Mouse (Mus musculus): Measurements from ENCODE around the gene Ppp6r2. TPM values are rescaled to one million over a fixed set of nuclear protein-coding genes. Genes with fewer than 3 reads are reported as not detected.

Ppp6r2 gene
- 5.8 TPM for polyA plus RNA-seq (2017; shearing (Covaris generic))

GRCm38 (mm10) chr15:89210915-89211715 is at the start of gene Ppp6r2:
Ppp6r2 (plus strand) TSS chr15:89211553.

GRCm38 (mm10) chr15:89180571-89181229 is 30.7 kb upstream of the Ppp6r2 start, which contains the start of gene Plxnb2:
Plxnb2 (minus strand) TSS chr15:89180788.

DNA sequence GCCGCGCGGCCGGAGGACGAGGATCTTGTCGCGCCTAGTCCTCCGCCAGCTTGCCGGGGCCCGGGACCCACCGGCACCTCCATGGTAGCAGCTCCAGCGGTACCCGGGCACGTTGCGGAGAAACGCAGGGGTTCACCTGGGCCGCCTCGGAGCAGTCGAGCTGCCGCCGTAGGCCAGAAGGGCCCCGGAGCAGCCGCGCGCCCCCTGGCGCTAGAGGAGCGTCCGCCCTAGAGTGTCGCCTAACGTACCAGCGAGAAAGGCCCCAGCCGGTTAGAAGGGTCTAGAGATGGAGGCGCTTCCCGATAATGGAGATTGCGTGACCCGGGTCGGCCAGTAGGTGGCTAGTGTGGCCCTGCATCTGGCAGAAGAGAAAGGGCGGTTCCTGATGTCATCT is 15.0 kb upstream of the Ppp6r2 start, which contains the start of gene Dennd6b:
TSS of gene Dennd6b (minus strand) at position 184 of the 394 bp plus-strand sequence.

GRCm38 (mm10) chr15:89315190-89315731 is 103.9 kb downstream of the Ppp6r2 start, which contains the start of gene Sbf1:
Sbf1 (minus strand) TSS chr15:89315311.

GRCm38 (mm10) chr15:89322670-89323522 is 111.5 kb downstream of the Ppp6r2 start, which contains the start of gene Adm2:
Adm2 (plus strand) TSS chr15:89322720.

GRCm38 (mm10) chr15:89334271-89334670 is 122.9 kb downstream of the Ppp6r2 start, which contains the start of gene Miox:
Miox (plus strand) TSS chr15:89334398.

Other genes starting within 250 kb of the Ppp6r2 start
- not detected for gene Mlc1, start 232.5 kb upstream of the Ppp6r2 start, polyA plus RNA-seq (2017; shearing (Covaris generic))
- not detected for gene Mov10l1, start 228.6 kb upstream of the Ppp6r2 start, polyA plus RNA-seq (2017; shearing (Covaris generic))
- gene Panx2, start 151.8 kb upstream of the Ppp6r2 start, polyA plus RNA-seq (2017; shearing (Covaris generic)) = not detected
- 48.7 TPM for gene Trabd, start 136.4 kb upstream of the Ppp6r2 start, polyA plus RNA-seq (2017; shearing (Covaris generic))
- 4.5 TPM for gene Selenoo, start 122.5 kb upstream of the Ppp6r2 start, polyA plus RNA-seq (2017; shearing (Covaris generic))
- 34.3 TPM for gene Tubgcp6, start 88.4 kb upstream of the Ppp6r2 start, polyA plus RNA-seq (2017; shearing (Covaris generic))
- 65.7 TPM for gene Hdac10, start 82.9 kb upstream of the Ppp6r2 start, polyA plus RNA-seq (2017; shearing (Covaris generic))
- 5.4 TPM for gene Mapk12, start 70.8 kb upstream of the Ppp6r2 start, polyA plus RNA-seq (2017; shearing (Covaris generic))
- 46.0 TPM for gene Mapk11, start 61.9 kb upstream of the Ppp6r2 start, polyA plus RNA-seq (2017; shearing (Covaris generic))
- 4.4 TPM for gene Plxnb2, start 30.8 kb upstream of the Ppp6r2 start, polyA plus RNA-seq (2017; shearing (Covaris generic))
- 30.5 TPM for gene Dennd6b, start 15.1 kb upstream of the Ppp6r2 start, polyA plus RNA-seq (2017; shearing (Covaris generic))
- 66.9 TPM for gene Sbf1, start 103.8 kb downstream of the Ppp6r2 start, polyA plus RNA-seq (2017; shearing (Covaris generic))
- not detected for gene Adm2, start 111.2 kb downstream of the Ppp6r2 start, polyA plus RNA-seq (2017; shearing (Covaris generic))
- not detected for gene Miox, start 122.8 kb downstream of the Ppp6r2 start, polyA plus RNA-seq (2017; shearing (Covaris generic))
- 75.3 TPM for gene Lmf2, start 144.1 kb downstream of the Ppp6r2 start, polyA plus RNA-seq (2017; shearing (Covaris generic))
- 203 TPM for gene Ncaph2, start 144.2 kb downstream of the Ppp6r2 start, polyA plus RNA-seq (2017; shearing (Covaris generic))
- gene Sco2, start 162.3 kb downstream of the Ppp6r2 start, polyA plus RNA-seq (2017; shearing (Covaris generic)) = 6.0 TPM
- 0.57 TPM for gene Tymp, start 165.5 kb downstream of the Ppp6r2 start, polyA plus RNA-seq (2017; shearing (Covaris generic))
- gene Odf3b, start 167.7 kb downstream of the Ppp6r2 start, polyA plus RNA-seq (2017; shearing (Covaris generic)) = 0.92 TPM
- gene Klhdc7b, start 173.4 kb downstream of the Ppp6r2 start, polyA plus RNA-seq (2017; shearing (Covaris generic)) = 0.25 TPM
- gene Syce3, start 198.9 kb downstream of the Ppp6r2 start, polyA plus RNA-seq (2017; shearing (Covaris generic)) = not detected
- gene Cpt1b, start 214.3 kb downstream of the Ppp6r2 start, polyA plus RNA-seq (2017; shearing (Covaris generic)) = 0.32 TPM
- gene C730034F03Rik, start 218.0 kb downstream of the Ppp6r2 start, polyA plus RNA-seq (2017; shearing (Covaris generic)) = 8.6 TPM
- gene Gm44502, start 218.1 kb downstream of the Ppp6r2 start, polyA plus RNA-seq (2017; shearing (Covaris generic)) = not detected
- 104 TPM for gene Chkb, start 218.4 kb downstream of the Ppp6r2 start, polyA plus RNA-seq (2017; shearing (Covaris generic))
- gene Mapk8ip2, start 242.4 kb downstream of the Ppp6r2 start, polyA plus RNA-seq (2017; shearing (Covaris generic)) = 0.10 TPM